Mouse (Mus musculus) ES-E14 (cell line): ENCODE results near the gene Zfp383.

ENCODE experiments used
- CHD2 ChIP-seq: IDR thresholded peaks from 2 replicates; pipeline ENCODE4 v1.6.1; 2014; ENCODE audit warnings: mild to moderate bottlenecking, low read depth, low read length, inconsistent platforms
- HCFC1 ChIP-seq: IDR thresholded peaks from 2 replicates; pipeline ENCODE4 v1.6.1; 2012; ENCODE audit warnings: low read length, inconsistent platforms, borderline replicate concordance; ENCODE audit not compliant: insufficient read depth
- ZC3H11A ChIP-seq: IDR thresholded peaks from 2 replicates; pipeline ENCODE4 v1.6.1; 2012; ENCODE audit warnings: low read depth, mild to moderate bottlenecking, inconsistent platforms, low read length, borderline replicate concordance
- ZNF384 ChIP-seq: IDR thresholded peaks from 2 replicates; pipeline ENCODE4 v1.6.1; 2012; ENCODE audit warnings: low read depth, low read length, inconsistent platforms

DNA sequence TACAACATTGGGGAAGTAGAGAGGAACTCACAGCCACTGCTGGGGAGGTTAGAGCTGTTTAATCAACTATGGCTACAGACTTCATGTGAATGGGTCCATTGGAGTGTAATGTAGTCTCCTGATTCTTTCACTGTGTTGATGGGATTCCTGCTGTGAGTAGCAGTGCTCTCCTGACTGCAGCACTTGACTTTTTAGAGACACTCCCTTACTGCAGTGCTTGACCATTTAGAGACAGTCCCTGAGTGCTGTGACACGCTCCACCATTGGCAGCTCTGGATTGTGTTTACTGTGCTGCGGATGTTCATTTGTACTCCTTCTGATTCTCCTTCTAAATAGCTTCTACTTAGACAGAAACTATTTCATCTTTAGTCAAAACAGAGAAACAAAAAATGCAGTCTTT, 34.7 kb downstream of the Zfp383 start:
- no peak for TF ChIP-seq ZC3H11A
- TF ChIP-seq ZNF384 = no peak
- TF ChIP-seq CHD2 = no peak
- 0 out of 2 replicates have a peak, but pooled peaks have one; percentile 51 for TF ChIP-seq HCFC1
